Mouse (Mus musculus) right cerebral cortex, postnatal 10 days (tissue): ENCODE data around the gene Ttc9b.

Experiments used
- DNase-seq, 2 experiments: peaks; one replicate each; pipeline ENCODE4 v3.0.0; 2021; ENCODE audit warnings: low spot score in 2 of 2

Ttc9b gene

GRCm38 (mm10) chr7:27687836-27688235, 34.1 kb downstream of the Ttc9b start:
- DNase-seq: no peak

GRCm38 (mm10) chr7:27688246-27688788, 34.6 kb downstream of the Ttc9b start:
- no peak for DNase-seq

- DNase-seq: peak; percentile 94 to 98
These were observed 35.3 kb downstream of the Ttc9b start, which contains the start of gene Zfp607b for GRCm38 (mm10) chr7:27688815-27689612. Zfp607b (plus strand) TSS chr7:27689340.

- peak in 1 of 2 experiments; percentile 52 for DNase-seq
These were observed 37.4 kb downstream of the Ttc9b start for GRCm38 (mm10) chr7:27691076-27691475.

- no peak for DNase-seq
These were observed 43.0 kb downstream of the Ttc9b start for GRCm38 (mm10) chr7:27696711-27697110.
